Comparison of ENCODE assay signal across 16 mouse cellular contexts in the genomic region with DNA sequence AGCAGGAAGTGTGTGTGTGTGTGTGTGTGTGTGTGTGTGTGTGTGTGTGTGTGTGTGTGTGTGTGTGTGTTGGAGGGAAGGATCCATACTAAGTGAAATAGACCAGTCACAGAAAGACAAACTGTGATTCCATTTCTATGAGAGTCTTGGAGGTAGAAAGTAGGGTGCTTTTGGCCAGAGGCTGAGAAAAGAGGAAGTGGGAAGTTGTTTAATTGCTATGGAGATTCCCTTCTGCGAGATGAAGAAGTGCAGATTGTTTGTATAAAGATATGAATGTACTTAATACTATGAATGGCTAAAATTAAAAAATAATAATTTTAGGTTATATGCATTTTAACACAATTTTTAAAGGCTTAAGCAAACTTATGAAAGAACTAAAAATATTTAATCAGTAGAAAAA.
"Had no signal": no experiment of that assay in that cellular context is flagged by ENCODE, and none has a peak within 500 bp of the region (broad histone marks: within the 10 kb centered on the region; RNA-seq: fewer than 3 reads in every experiment).

No protein-coding gene starts in this region.

- H3K4me1 ChIP-seq: kidney, embryonic 15.5 days; limb, embryonic 12.5 days; limb, embryonic 15.5 days; lung, embryonic 15.5 days; stomach, embryonic 15.5 days had no signal

- DNase-seq: kidney, postnatal 10 days; kidney, postnatal 36 days; left cerebral cortex, postnatal 4 days; liver, postnatal 0 days; lung, postnatal 10 days; lung, postnatal 36 days; right cerebral cortex, adult 18-20 months; right cerebral cortex, postnatal 14 days; right cerebral cortex, postnatal 4 days; thymus, adult 18-20 months; thymus, postnatal 36 days had no signal

- H3K4me3 ChIP-seq: kidney, embryonic 15.5 days; limb, embryonic 12.5 days; limb, embryonic 15.5 days; lung, embryonic 15.5 days; stomach, embryonic 15.5 days had no signal

- H3K27me3 ChIP-seq: kidney, embryonic 15.5 days; limb, embryonic 12.5 days; limb, embryonic 15.5 days; lung, embryonic 15.5 days; stomach, embryonic 15.5 days had no signal

- ATAC-seq: liver, postnatal 0 days had no signal

- H3K36me3 ChIP-seq: kidney, embryonic 15.5 days; limb, embryonic 12.5 days; limb, embryonic 15.5 days; lung, embryonic 15.5 days; stomach, embryonic 15.5 days had no signal

- H3K9me3 ChIP-seq: kidney, embryonic 15.5 days; limb, embryonic 12.5 days; limb, embryonic 15.5 days; lung, embryonic 15.5 days; stomach, embryonic 15.5 days had no signal
